Comparison of ENCODE assay signal across 18 mouse cellular contexts in the genomic region with DNA sequence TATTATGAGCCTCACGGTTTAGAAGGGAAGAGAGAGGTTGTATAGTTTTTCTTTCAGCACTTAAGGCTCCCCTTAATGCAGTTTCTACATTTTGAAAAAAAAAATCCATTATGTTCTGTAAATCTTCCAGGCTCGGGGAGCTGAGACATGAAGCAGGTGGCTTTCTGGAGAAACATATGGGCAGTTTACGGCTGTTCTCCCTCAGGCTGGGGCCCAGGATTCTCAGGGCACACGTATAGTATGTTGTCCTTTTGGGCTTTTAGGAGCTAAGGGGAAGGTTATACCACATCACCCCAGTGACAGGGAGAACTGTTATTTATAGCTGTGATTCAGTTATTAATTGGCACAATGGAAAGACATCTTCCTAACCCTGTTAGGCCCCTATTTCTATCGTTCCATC. TPM values are rescaled to one million over a fixed set of nuclear protein-coding genes. Genes with fewer than 3 reads are reported as not detected.
DNase-seq lines count a peak whose midpoint lies in the region; ATAC-seq lines count a peak whose summit lies in the region.
"Had no signal": no experiment of that assay in that cellular context is flagged by ENCODE, and none has a peak within 500 bp of the region (broad histone marks: within the 10 kb centered on the region; RNA-seq: fewer than 3 reads in every experiment).

No protein-coding gene starts in this region.

- H3K4me3 ChIP-seq in hindbrain, embryonic 14.5 days (replicated peaks; ENCODE audit: low read length) = no peak overlapping the region
- H3K4me3 ChIP-seq in hindbrain, embryonic 11.5 days (ENCODE audit: low read depth, low read length) = no peak overlapping the region
- H3K4me3 ChIP-seq in neural tube, embryonic 13.5 days = no peak overlapping the region
- H3K4me3 ChIP-seq in heart, embryonic 10.5 days = no peak overlapping the region
- H3K4me3 ChIP-seq: erythroblast, embryonic 14.5 days; liver, embryonic 15.5 days had no signal

- H3K27ac ChIP-seq in hindbrain, embryonic 14.5 days = peak overlapping the region; percentile 7; the same call in 1 of the 2 replicates
- H3K27ac ChIP-seq in hindbrain, embryonic 11.5 days (ENCODE audit: low read depth, low read length) = no peak overlapping the region
- peak overlapping the region; percentile 74 for H3K27ac ChIP-seq in neural tube, embryonic 13.5 days (replicated peaks)
- H3K27ac ChIP-seq in heart, embryonic 10.5 days = no peak overlapping the region
- H3K27ac ChIP-seq: liver, embryonic 15.5 days had no signal

- no peaks in the 10 kb centered on the region for H3K36me3 ChIP-seq in hindbrain, embryonic 14.5 days (replicated peaks; ENCODE audit: control insufficient read depth, insufficient read depth)
- H3K36me3 ChIP-seq in hindbrain, embryonic 11.5 days (ENCODE audit: control insufficient read depth, insufficient read depth, low read length) = no peaks in the 10 kb centered on the region
- no peaks in the 10 kb centered on the region for H3K36me3 ChIP-seq in neural tube, embryonic 13.5 days
- no peaks in the 10 kb centered on the region for H3K36me3 ChIP-seq in heart, embryonic 10.5 days
- H3K36me3 ChIP-seq: liver, embryonic 15.5 days had no signal

- WGBS in hindbrain, embryonic 14.5 days = 45% methylated on average over 5 of the region's 5 CpGs
- 69% methylated on average over 5 of the region's 5 CpGs for WGBS in hindbrain, embryonic 11.5 days
- WGBS in neural tube, embryonic 13.5 days = 20% methylated on average over 5 of the region's 5 CpGs
- 79% methylated on average over 5 of the region's 5 CpGs for WGBS in heart, embryonic 10.5 days

- peaks cover 21% of the 10 kb centered on the region for H3K4me1 ChIP-seq in hindbrain, embryonic 14.5 days (replicated peaks; ENCODE audit: control insufficient read depth, insufficient read depth, low read length)
- no peaks in the 10 kb centered on the region for H3K4me1 ChIP-seq in hindbrain, embryonic 11.5 days (replicated peaks; ENCODE audit: control insufficient read depth, insufficient read depth, low read length)
- H3K4me1 ChIP-seq in neural tube, embryonic 13.5 days (replicated peaks) = peaks cover 49% of the 10 kb centered on the region
- H3K4me1 ChIP-seq in heart, embryonic 10.5 days = no peaks in the 10 kb centered on the region
- H3K4me1 ChIP-seq: liver, embryonic 15.5 days had no signal

- no peak for ATAC-seq in hindbrain, embryonic 14.5 days (ENCODE audit: low FRiP score)
- no peak for ATAC-seq in hindbrain, embryonic 11.5 days (ENCODE audit: low FRiP score)
- ATAC-seq in neural tube, embryonic 13.5 days (ENCODE audit: low read depth) = peak; percentile 54; the same call in 1 of the 2 replicates
- ATAC-seq: lung, postnatal 0 days had no signal

- H3K27me3 ChIP-seq in hindbrain, embryonic 14.5 days (ENCODE audit: control insufficient read depth, insufficient read depth, low read length) = no peaks in the 10 kb centered on the region
- no peaks in the 10 kb centered on the region for H3K27me3 ChIP-seq in hindbrain, embryonic 11.5 days (ENCODE audit: control insufficient read depth, insufficient read depth, low read length)
- no peaks in the 10 kb centered on the region for H3K27me3 ChIP-seq in neural tube, embryonic 13.5 days
- no peaks in the 10 kb centered on the region for H3K27me3 ChIP-seq in heart, embryonic 10.5 days (ENCODE audit: insufficient read depth, poor library complexity, severe bottlenecking)
- H3K27me3 ChIP-seq: liver, embryonic 15.5 days had no signal

- no peak overlapping the region for H3K9ac ChIP-seq in hindbrain, embryonic 14.5 days
- no peak overlapping the region for H3K9ac ChIP-seq in hindbrain, embryonic 11.5 days (ENCODE audit: low read depth, low read length)
- H3K9ac ChIP-seq in neural tube, embryonic 13.5 days = no peak overlapping the region
- H3K9ac ChIP-seq: liver, embryonic 15.5 days had no signal

- H3K9me3 ChIP-seq in hindbrain, embryonic 14.5 days (ENCODE audit: control insufficient read depth, low read length) = no peaks in the 10 kb centered on the region
- H3K9me3 ChIP-seq in hindbrain, embryonic 11.5 days (ENCODE audit: control insufficient read depth, low read length) = no peaks in the 10 kb centered on the region
- H3K9me3 ChIP-seq in neural tube, embryonic 13.5 days = no peaks in the 10 kb centered on the region
- no peaks in the 10 kb centered on the region for H3K9me3 ChIP-seq in heart, embryonic 10.5 days
- H3K9me3 ChIP-seq: liver, embryonic 15.5 days had no signal

- peak; percentile 16 for DNase-seq in cerebellum, adult 11 months
- DNase-seq in cerebellum, postnatal 4 days (ENCODE audit: low spot score in 2 of 2) = no peak
- peak; percentile 22 for DNase-seq in hindbrain, embryonic 14.5 days (ENCODE audit: low spot score)
- DNase-seq in hindbrain, embryonic 11.5 days (ENCODE audit: low spot score) = no peak
- DNase-seq in cerebellum, adult 8-10 months = peak; percentile 24
- DNase-seq in adrenal gland, postnatal 4 days (ENCODE audit: low spot score in 2 of 2) = no peak
- no peak for DNase-seq in heart, embryonic 10.5 days (ENCODE audit: low spot score)
- DNase-seq: kidney, adult 11 months; kidney, postnatal 14 days; retina, postnatal 1 day; thymus, postnatal 4 days had no signal

- no peak overlapping the region for H3K4me2 ChIP-seq in hindbrain, embryonic 14.5 days (replicated peaks)
- no peak overlapping the region for H3K4me2 ChIP-seq in hindbrain, embryonic 11.5 days (replicated peaks; ENCODE audit: low read depth, low read length)
- H3K4me2 ChIP-seq in neural tube, embryonic 13.5 days = no peak overlapping the region
- H3K4me2 ChIP-seq: liver, embryonic 15.5 days had no signal

RNA-seq across cellular contexts. Expression of a gene that starts 12.7 kb away (rescaled TPM):
- 85.7 and 98.4 TPM in 2 replicates for polyA plus RNA-seq in hindbrain, embryonic 14.5 days (2014; fragmentation: Nextera tagmentation; extraction: Ambion mirVana)
- polyA plus RNA-seq in hindbrain, embryonic 11.5 days (2014; fragmentation: Nextera tagmentation; extraction: Ambion mirVana) = 42.7 and 48.6 TPM in 2 replicates
- 79.8 and 86.9 TPM in 2 replicates for polyA plus RNA-seq in neural tube, embryonic 13.5 days (2015; fragmentation: Nextera tagmentation; extraction: Ambion mirVana)
- 1 to 10 TPM; 7.2 to 7.4 TPM for total RNA-seq in adrenal gland, postnatal 4 days (2021)
- polyA plus RNA-seq in heart, embryonic 10.5 days (2016; fragmentation: Nextera tagmentation; extraction: Ambion mirVana) = 2.6 and 4.3 TPM in 2 replicates
- total RNA-seq: common myeloid progenitor, adult 5-6 weeks; MEL; neutrophil, adult 5-6 weeks had no signal
- polyA plus RNA-seq: erythroblast, embryonic 14.5 days had no signal

Comparison
In these comparisons a context has a peak if more than half of its experiments do, and no peak if none do; other contexts are left out.
1. DNase-seq: peak in cerebellum, adult 11 months (single experiment), hindbrain, embryonic 14.5 days (single experiment) and cerebellum, adult 8-10 months (single experiment); none in cerebellum, postnatal 4 days (0 of 2), hindbrain, embryonic 11.5 days (single experiment), adrenal gland, postnatal 4 days (0 of 2) and heart, embryonic 10.5 days (single experiment).
2. H3K27ac ChIP-seq: peak in hindbrain, embryonic 14.5 days (single experiment) and neural tube, embryonic 13.5 days (single experiment); none in hindbrain, embryonic 11.5 days (single experiment) and heart, embryonic 10.5 days (single experiment).